Mouse (Mus musculus) urinary bladder, postnatal 36 days (tissue): ENCODE data around the gene Rnft2.
A peak's percentile ranks its signal among the peaks of the same experiment; 100 is the strongest.

Experiments
- DNase-seq, 2 experiments: peaks; one replicate each; pipeline ENCODE4 v3.0.0; 2022; ENCODE audit warnings: low spot score in 2 of 2, mixed read lengths in 1 of 2

Gene Rnft2

DNA sequence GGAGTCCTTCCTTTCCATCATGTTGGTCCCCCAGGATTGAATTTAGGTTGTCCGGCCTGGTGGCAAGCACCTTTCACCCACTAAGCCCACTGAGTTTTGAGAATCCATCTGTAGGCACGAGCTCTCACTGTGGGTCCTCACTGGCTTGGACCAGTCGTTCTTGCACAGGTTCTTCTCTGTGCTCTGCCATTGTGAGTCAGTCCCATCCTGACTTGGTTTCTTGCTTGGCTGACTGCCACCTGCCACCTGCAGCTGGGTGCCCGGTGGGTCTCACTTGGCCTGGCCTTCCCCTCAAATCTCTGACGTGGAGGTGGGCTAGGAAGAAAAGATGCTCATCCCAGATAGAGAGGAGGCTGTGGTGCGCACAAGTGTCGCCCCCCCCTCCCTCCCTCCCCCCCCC, 6.1 kb upstream of the Rnft2 start:
- DNase-seq = no peak

DNA sequence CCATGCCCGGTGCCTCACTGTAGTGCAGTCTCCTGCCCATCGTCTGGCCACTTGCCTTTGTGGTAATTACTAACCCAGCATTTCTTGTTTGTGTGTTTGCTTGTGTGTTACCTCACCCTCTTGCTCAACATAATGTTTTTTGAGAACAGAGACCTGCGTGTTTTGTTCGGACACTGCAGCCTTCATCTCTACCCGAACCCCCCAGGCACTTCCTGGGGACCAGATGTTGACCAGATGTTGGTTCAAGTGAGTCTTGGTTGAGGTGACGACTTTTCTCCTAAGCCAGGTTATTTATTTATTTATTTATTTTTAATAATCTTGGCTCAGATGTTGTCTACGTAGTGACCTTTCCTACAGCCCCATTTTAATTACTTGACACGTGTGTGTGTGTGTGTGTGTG, 2.5 kb upstream of the Rnft2 start:
- DNase-seq = no peak

- DNase-seq = no peak
Measured at GRCm38 (mm10) chr5:118245606-118246308, 841 bp upstream of the Rnft2 start.

DNA sequence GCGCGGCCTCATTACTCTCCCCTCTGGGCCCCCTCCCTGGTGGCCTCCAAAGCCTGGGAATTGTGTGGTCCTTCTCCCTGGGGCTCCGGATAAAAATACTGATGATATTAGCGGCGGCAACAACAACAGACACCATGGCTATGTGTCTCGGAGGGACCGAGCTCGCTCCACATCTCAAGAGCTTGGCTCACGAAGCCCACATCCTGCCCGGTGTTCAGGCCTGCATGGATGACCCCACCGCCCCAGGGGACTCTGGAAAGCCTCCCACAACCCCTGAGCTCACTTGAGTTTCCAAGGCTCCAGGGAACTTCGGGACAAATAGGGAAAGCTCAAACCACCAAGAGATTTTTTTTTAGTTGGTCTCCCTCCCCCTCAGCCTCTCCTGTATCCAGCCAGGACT, 5.2 kb downstream of the Rnft2 start:
- DNase-seq = no peak

DNA sequence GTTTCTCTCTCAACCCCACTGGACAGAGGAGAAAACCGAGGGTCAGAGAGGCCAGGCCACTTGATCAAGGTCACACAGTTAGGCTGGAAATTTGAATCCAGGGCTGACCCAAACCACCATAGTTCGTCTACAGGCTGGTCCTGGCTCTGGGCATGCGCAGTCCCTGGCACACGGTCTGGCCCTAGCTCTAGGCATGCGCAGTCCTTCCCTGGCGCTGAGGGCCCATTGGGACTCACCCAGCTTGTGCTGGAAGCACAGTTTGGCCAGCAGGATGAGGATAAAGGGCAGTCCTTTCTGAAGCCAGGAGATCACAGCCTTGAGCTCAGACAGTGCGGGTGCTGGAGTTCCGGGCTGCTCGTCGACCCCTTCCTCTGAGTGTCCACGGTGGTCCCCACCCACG, 8.0 kb downstream of the Rnft2 start:
- peak in 1 of 2 experiments; percentile 56 for DNase-seq

DNA sequence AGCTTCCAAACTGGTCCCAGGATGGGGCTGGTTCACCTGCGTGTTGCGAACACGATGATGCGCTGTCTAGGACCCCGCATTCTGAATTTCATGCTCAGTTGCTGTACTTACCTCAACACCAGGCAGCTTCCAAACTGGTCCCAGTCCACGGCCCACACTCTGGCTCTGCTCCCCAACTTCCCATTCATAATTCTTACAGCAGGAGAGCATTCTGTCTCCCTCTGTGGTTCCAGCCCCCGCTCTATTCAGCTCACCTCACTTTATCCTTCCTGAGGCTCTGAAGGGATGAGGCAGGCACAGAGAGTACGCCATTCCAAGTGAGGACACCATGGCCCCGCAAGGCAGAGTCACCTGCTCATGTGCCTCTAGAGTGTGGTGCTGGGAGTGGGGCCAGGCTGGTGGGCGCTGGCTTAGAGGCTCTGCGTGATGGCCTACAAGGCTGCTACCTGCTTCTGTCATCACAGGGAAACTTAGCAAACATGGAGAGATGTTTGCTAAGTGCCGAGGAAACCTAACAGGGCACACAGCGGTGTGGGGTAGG, 14.8 kb downstream of the Rnft2 start:
- no peak for DNase-seq

DNA sequence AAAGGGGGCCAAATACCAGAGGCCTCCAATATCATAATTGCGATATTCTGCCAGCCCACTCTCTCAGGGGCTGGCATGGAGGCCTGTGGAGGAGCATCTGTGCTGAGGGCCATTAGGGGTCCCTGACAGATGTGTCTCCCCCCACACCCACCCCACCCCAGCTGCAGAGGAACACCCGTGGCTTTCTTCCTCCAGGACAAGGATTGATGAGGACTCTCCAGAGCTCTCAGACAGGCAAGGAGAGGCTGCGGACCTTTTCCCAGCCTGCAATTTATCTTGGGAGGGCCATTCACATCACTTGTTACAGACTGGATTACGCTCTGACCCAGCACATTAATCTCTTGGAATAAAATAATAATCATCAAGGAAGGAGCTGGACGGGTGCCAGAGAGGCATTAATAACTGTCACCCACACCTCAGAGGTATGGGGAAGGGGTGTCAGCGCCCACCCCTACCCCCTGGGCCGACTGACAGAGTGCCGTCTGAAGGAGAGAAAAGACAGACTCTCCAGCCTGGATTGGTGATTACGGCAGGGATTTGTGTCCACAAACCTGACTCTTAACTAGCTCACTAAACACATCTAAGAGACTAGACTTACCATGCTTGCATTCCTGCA, 21.7 kb downstream of the Rnft2 start:
- no peak for DNase-seq

DNA sequence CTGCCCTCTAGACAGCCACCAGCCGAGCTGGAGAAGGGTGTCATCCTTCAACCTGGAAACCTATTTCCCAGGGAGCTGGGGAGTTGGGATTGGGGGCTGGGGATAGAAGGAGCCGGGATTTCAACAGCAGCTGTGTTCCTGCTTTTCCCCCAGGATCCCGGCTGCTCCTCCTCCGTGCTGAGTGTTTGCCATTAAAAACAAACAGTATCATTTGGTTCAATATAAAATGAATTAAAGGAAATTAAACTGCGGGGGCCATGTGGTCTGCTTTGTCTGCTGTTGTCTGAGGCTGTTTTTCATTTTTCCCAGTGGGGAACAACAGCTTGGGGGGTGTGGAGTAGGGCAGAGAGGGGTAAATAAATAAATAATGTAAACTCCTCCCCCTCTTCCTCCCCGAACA, 27.5 kb downstream of the Rnft2 start:
- DNase-seq = no peak

DNA sequence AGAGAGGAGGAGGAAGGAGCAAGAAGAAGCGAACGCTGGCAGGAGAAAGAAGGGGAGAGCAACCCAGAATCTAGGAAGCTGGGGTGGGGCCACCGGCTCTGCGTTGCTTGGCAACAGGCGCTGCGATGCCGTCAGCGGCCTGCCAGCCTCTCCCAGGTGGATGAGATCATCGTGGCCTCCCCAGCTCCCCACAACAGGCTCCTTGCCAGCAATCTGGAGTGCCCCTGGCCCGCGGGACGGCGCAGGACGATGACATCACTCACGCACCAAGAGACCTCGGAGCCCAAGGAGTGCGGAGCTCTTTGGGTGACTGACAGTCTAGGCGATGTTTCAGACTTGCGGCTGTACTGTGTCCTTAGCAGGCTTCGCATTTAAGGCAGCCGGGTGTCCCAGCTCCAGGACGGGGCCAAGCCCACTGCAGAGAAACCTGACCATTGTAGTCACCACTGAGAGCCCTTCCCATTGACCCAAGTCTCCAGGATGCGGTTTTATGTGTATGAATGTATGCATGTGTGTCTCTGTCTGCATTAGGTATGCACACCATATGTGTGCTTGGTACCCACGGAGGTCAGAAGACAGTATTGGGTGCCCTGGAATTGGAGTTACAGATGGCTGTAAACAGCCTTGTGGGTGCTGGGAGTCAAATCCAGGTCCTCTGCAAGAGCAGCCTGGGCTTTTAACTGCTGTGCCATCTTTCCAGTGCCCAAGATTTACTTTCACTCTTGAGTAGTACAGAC, 30.3 kb downstream of the Rnft2 start:
- DNase-seq = peak; percentile 38 to 56

- DNase-seq = no peak
Measured at GRCm38 (mm10) chr5:118214012-118214411, 30.9 kb downstream of the Rnft2 start.

DNA sequence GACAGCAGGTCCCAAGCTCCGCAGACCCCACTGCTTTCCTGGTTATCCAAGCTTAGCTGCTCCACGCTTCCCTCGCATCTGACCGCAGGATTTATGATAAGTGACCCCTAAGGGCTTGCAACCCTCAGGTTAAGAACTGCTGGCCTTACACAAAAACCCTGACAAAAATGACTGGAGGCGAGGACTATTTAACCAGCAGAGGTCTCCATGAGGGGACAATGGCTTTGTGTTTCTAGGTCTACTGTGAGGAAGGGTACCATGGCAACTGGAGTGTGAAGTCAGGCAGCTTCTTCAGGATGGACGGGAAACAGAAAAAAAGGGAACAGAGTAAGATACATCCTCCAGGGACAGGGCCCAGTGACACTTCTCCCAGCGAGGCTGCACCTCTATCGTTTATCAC, 39.1 kb downstream of the Rnft2 start:
- DNase-seq = no peak

DNA sequence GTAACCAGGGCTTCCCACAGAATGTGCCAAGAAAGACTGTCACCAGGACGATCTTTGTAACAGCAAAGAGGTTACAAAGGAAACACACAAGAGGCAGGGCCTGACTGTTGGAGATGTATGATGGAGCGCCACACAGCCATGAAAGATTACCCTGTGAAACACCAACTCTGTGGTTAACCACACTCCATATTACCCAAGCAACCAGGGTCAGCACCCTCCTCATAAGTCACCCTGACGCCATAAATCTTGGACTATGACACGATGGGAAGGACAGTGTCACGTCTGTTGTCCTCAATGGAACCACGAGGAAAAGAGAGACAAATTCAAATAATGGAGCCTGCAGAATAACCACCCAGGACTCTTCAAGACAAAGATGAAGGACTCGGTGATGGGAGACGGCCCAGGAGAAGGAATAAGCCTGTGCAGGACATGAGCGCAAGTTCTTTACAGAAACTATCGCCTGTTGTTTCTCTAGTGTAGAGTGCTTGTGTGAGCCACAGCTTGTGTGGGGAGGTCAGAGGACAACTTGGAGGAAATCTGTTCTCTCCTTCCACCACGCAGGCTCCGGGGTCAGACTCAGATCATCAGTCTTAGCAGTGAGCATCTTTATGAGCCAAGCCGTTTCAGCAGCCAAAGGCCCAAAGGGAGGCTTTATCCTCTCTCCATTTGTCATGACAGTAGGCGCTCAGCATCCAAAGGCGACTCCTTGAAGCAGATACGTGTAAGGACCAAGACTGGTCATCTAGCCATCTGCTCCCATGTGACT, 40.1 kb downstream of the Rnft2 start:
- no peak for DNase-seq

DNA sequence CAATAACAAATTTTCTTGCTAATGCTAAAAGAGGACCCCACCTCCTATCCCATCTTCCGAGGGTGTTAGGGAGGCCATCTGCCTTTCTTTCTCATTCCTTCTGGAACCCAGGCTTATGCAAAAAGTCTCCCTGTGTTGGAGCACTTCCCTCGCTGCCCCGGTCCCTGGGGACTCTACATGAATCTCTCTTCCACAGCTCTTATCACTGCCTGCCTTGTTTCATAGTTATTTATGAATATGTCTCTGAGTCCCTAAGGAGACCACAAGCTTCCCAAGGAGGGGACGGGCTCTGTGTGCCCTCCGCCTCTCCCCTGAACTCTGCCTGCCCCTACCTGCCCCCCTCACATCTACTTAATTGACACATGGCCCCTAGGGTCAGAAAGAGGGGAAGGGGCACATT, 45.2 kb downstream of the Rnft2 start:
- no peak for DNase-seq

DNA sequence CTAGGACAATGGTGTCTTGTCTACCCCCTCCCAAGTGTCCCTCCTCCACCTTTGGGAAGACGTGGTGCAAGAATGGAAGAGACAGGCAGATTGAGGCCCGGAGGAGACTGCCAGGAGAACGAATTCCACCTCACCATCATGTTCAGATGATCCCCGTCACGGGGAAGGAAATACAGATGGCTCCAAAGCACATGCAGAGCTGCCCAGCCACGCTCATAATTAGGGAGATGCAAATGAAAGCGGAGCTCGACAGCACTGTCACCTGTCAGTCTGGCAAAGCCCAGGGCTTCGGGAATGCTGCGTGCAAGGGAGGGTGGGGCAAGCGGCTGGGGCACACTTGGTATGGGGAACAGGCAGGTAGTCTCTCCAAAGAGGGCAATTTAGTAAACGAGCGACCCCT, 47.5 kb downstream of the Rnft2 start:
- no peak for DNase-seq

- DNase-seq = no peak
Measured at GRCm38 (mm10) chr5:118192221-118192620, 52.7 kb downstream of the Rnft2 start.

GRCm38 (mm10) chr5:118190491-118190890, 54.4 kb downstream of the Rnft2 start:
- no peak for DNase-seq

- DNase-seq = no peak
Measured at GRCm38 (mm10) chr5:118188356-118188755, 56.6 kb downstream of the Rnft2 start.

DNA sequence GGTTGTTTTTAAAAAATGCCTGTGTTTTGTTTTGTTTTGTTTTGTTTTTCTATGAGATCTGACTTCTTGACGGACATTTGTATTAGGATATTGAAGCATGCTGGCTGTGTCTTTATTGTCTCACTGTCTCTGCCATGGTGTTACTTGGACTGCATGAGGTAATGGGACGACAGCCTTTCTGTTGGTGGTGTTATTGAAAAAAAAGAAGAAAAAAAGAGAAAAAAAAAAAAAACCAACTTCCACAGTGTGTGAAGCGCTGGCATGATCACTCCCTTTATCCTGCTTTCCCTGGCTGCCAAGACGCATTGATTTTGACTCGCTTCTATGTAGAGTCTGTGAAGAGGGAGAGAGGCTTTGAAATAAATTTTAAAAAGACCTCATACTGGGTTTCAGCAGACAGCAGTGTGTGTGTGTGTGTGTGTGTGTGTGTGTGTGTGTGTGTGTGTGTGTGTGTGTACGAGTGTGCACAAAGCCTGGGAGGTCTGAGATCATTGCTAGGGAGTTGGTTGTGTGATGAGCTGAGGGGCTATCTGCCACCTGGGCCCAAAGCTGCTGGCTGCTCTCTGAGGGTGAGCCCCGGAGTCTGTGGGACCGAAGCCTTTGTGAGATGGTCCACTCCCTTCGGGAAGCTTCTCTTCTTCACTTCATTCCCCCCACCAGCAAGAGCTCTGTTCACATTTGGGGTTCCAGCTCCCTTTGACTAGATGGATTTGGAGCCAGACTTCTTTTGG, 57.8 kb downstream of the Rnft2 start:
- no peak for DNase-seq

DNA sequence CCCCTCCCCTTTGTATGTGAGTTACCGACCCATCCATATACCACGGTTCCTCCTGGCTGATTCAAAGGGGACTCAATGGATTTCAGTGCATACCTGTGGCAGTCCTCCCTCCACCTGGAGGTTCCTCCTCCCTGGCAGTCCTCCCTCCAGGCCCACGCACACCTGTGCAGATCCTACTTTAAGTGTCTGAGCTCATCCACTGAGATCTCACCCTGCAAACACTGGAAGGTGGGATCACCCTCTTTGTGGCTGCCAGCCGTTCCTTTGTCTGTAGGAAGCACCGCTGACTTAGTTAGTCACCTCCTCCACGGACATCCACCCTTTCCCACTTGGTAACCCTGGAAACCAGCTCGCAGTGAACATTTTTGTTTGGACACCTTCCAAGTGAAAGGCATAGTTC, 67.3 kb downstream of the Rnft2 start:
- no peak for DNase-seq

DNA sequence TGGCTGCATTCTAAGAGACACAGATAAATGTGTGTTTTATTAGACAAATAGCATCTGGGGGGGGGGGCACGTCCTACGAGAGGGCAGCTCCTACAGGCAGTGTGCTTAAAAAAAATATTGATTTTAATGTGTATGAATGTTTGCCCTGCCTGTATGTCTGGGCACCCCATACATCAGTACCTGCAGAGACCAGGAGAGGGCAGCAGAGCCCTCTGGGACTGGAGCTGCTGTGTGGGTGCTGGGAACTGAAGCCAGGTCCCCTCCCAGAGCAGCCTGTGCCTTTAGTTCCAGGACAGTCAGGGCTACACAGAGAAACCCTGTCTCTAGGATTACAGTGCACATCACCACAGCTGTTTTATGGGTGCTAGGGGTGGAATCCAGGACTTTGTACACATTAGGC, 69.8 kb downstream of the Rnft2 start:
- no peak for DNase-seq

DNA sequence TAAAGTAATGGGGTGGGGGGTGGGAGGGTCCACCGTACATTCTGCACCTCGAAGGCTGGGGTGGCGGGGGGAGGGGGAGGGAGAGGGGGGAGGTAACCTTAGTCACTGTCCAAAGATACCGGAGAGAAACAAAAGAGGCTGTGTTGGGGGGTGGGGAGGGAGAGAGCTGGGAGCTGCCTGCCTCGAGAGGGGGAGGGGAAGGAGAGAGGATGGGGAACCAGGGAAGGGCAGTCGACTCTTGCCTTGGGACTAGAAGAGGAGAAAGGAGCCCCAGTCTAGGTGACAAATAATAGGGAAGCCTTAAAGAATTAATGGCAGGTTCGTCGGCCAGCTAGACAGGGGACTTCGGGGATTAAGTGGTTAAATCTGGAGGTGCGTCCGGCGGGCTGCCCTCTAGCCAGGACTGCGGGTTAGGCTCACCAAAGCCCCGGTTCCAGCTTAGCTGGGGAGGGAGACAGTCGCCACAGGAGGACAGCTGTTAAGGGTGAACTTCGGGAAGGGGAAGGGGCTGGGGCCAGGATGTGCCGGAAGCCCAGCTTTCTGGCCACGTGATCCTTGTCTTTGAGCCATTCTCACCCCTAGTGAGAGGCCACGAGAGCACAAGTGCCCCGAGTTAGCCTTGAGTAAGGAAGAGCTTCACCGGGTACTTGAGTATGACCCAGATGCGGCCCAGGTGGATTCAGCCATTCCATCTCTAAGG, 70.5 kb downstream of the Rnft2 start:
- DNase-seq = no peak
